Mouse (Mus musculus) subcutaneous adipose tissue, adult 2 months (tissue): ENCODE measurements around the gene Ly6g6c. TPM values are rescaled to one million over a fixed set of nuclear protein-coding genes. Genes with fewer than 3 reads are reported as not detected.

Experiments used
- polyA plus RNA-seq: library from polyadenylated mRNA; depleted of rRNA; stranded (reverse); fragments of >200 nt; gene quantifications from 2 replicates; pipeline ENCODE4 v1.2.3, GENCODE M21; 2012; ENCODE audit warnings: low replicate concordance; rRNA removed

The Ly6g6c gene
- polyA plus RNA-seq, 1 experiment = 0.17 TPM

Other genes with a start within 250 kb of the Ly6g6c start
- 37.5 and 44.6 TPM in 2 replicates for gene Stk19, start 228.4 kb upstream of the Ly6g6c start, polyA plus RNA-seq
- gene Dxo, start 228.4 kb upstream of the Ly6g6c start, polyA plus RNA-seq = 65.8 and 69.5 TPM in 2 replicates
- gene Skiv2l, start 215.2 kb upstream of the Ly6g6c start, polyA plus RNA-seq = 92.6 and 103 TPM in 2 replicates
- 26.6 and 41.9 TPM in 2 replicates for gene Nelfe, start 215.0 kb upstream of the Ly6g6c start, polyA plus RNA-seq
- gene Cfb, start 202.9 kb upstream of the Ly6g6c start, polyA plus RNA-seq = 75.6 and 198 TPM in 2 replicates
- gene Zbtb12, start 185.9 kb upstream of the Ly6g6c start, polyA plus RNA-seq = 7.5 and 24.8 TPM in 2 replicates
- gene Gm20547, start 183.3 kb upstream of the Ly6g6c start, polyA plus RNA-seq = not detected in 2 replicates
- 69.3 and 73.7 TPM in 2 replicates for gene C2, start 167.1 kb upstream of the Ly6g6c start, polyA plus RNA-seq
- 185 and 311 TPM in 2 replicates for gene Ehmt2, start 166.9 kb upstream of the Ly6g6c start, polyA plus RNA-seq
- gene Slc44a4, start 150.9 kb upstream of the Ly6g6c start, polyA plus RNA-seq = 0.10 and 12.1 TPM in 2 replicates
- 41.5 and 44.0 TPM in 2 replicates for gene Neu1, start 134.1 kb upstream of the Ly6g6c start, polyA plus RNA-seq
- gene Hspa1b, start 106.2 kb upstream of the Ly6g6c start, polyA plus RNA-seq = 15.3 and 47.3 TPM in 2 replicates
- gene Gm20481, start 95.5 kb upstream of the Ly6g6c start, polyA plus RNA-seq = not detected in 2 replicates
- 8.7 and 27.0 TPM in 2 replicates for gene Hspa1a, start 93.2 kb upstream of the Ly6g6c start, polyA plus RNA-seq
- gene Hspa1l, start 92.7 kb upstream of the Ly6g6c start, polyA plus RNA-seq = 0.46 and 0.59 TPM in 2 replicates
- 69.2 and 79.0 TPM in 2 replicates for gene Lsm2, start 83.5 kb upstream of the Ly6g6c start, polyA plus RNA-seq
- 61.9 and 207 TPM in 2 replicates for gene Vars, start 64.4 kb upstream of the Ly6g6c start, polyA plus RNA-seq
- gene Vwa7, start 48.8 kb upstream of the Ly6g6c start, polyA plus RNA-seq = 0.39 and 0.62 TPM in 2 replicates
- gene Sapcd1, start 37.4 kb upstream of the Ly6g6c start, polyA plus RNA-seq = 0.54 and 1.7 TPM in 2 replicates
- 1.8 TPM in 2 replicates for gene Msh5, start 18.6 kb upstream of the Ly6g6c start, polyA plus RNA-seq
- gene Clic1, start 15.4 kb upstream of the Ly6g6c start, polyA plus RNA-seq = 87.4 and 180 TPM in 2 replicates
- 59.2 and 121 TPM in 2 replicates for gene Ddah2, start 6.4 kb upstream of the Ly6g6c start, polyA plus RNA-seq
- gene Mpig6b, start 796 bp downstream of the Ly6g6c start, polyA plus RNA-seq = 0.09 and 0.21 TPM in 2 replicates
- 0.24 and 4.5 TPM in 2 replicates for gene Ly6g6e, start 11.5 kb downstream of the Ly6g6c start, polyA plus RNA-seq
- gene Ly6g6d, start 12.7 kb downstream of the Ly6g6c start, polyA plus RNA-seq = 2.3 and 5.4 TPM in 2 replicates
- not detected in 2 replicates for gene Ly6g6f, start 20.2 kb downstream of the Ly6g6c start, polyA plus RNA-seq
- 206 and 214 TPM in 2 replicates for gene Abhd16a, start 23.9 kb downstream of the Ly6g6c start, polyA plus RNA-seq
- 3.1 TPM in 1 of 2 replicates, not detected in the other for gene Ly6g5c, start 42.9 kb downstream of the Ly6g6c start, polyA plus RNA-seq
- 1.9 and 3.2 TPM in 2 replicates for gene Ly6g5b, start 50.0 kb downstream of the Ly6g6c start, polyA plus RNA-seq
- 12.3 and 16.6 TPM in 2 replicates for gene Gpank1, start 56.1 kb downstream of the Ly6g6c start, polyA plus RNA-seq
- 304 and 310 TPM in 2 replicates for gene Csnk2b, start 56.7 kb downstream of the Ly6g6c start, polyA plus RNA-seq
- 6.4 and 11.3 TPM in 2 replicates for gene D17H6S53E, start 61.0 kb downstream of the Ly6g6c start, polyA plus RNA-seq
- 0.17 TPM in 1 of 2 replicates, not detected in the other for gene Apom, start 66.7 kb downstream of the Ly6g6c start, polyA plus RNA-seq
- 178 and 246 TPM in 2 replicates for gene Bag6, start 69.8 kb downstream of the Ly6g6c start, polyA plus RNA-seq
- gene Prrc2a, start 99.5 kb downstream of the Ly6g6c start, polyA plus RNA-seq = 249 and 404 TPM in 2 replicates
- gene Aif1, start 110.7 kb downstream of the Ly6g6c start, polyA plus RNA-seq = 1.9 and 5.2 TPM in 2 replicates
- gene Lst1, start 123.1 kb downstream of the Ly6g6c start, polyA plus RNA-seq = 23.5 and 60.6 TPM in 2 replicates
- gene Ltb, start 129.1 kb downstream of the Ly6g6c start, polyA plus RNA-seq = 4.2 and 11.0 TPM in 2 replicates
- gene Tnf, start 136.6 kb downstream of the Ly6g6c start, polyA plus RNA-seq = 2.2 and 3.1 TPM in 2 replicates
- 0.16 and 0.69 TPM in 2 replicates for gene Lta, start 140.0 kb downstream of the Ly6g6c start, polyA plus RNA-seq
- gene Gm16181, start 155.4 kb downstream of the Ly6g6c start, polyA plus RNA-seq = 0.64 and 4.9 TPM in 2 replicates
- gene Atp6v1g2, start 168.3 kb downstream of the Ly6g6c start, polyA plus RNA-seq = 7.5 and 9.8 TPM in 2 replicates
- 14.3 and 18.2 TPM in 2 replicates for gene Nfkbil1, start 170.4 kb downstream of the Ly6g6c start, polyA plus RNA-seq
- 285 and 496 TPM in 2 replicates for gene Ddx39b, start 176.4 kb downstream of the Ly6g6c start, polyA plus RNA-seq
- gene H2-D1, start 197.3 kb downstream of the Ly6g6c start, polyA plus RNA-seq = 1,137 and 2,644 TPM in 2 replicates